Mouse (Mus musculus): ENCODE measurements around the gene Pigw. TPM values are rescaled to one million over a fixed set of nuclear protein-coding genes. Genes with fewer than 3 reads are reported as not detected.
A peak's percentile ranks its signal among the peaks of the same experiment; 100 is the strongest.

Gene Pigw
- total and polyA plus RNA-seq, 3 experiments = 2.7 to 3.5 TPM; not detected in 1

DNA sequence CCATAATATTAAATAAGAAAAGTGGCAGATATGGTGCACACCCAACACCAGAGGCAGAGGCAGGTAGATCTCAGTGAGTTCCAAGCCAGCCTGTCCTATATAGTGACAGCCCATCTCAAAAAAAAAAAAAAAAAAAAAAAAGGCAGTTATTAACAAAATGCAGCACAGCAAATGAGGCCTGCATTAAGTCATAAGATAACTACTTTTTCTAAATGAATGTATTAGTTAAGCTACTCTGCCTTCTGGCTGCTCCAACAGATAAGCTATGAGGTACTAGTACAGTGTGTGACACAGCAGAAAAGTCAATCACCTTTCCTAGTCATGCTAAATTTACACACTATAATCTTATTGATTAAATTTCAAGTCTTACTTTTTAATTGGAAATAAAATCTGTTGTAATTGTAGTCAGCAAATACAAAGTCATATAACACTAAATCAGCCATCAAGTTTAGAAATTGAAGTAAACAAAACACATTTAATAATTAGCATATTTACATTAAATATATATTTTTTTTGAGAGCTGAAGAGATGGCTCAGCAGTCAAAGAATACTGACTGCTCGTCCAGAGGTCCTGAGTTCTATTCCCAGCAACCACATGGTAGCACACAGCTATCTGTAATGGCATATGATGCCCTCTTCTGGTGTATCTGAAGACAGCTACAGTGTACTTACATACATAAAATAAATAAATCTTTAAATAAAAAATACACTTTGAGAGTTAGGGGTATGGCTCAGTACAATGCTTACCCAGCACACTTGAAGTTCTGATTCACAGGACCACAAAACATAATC is 6.8 kb downstream of the Pigw start:
- H3K36me3 ChIP-seq (ENCODE audit: control insufficient read depth in 1 of 2, insufficient read depth in 2 of 2, low read length in 2 of 2) = peaks cover 0 to 23% of the 10 kb centered on the region in 2 experiments; a peak in 2 of 4 replicates
- peak; percentile 87 for DNase-seq (ENCODE audit: low read depth, low spot score)
- peak overlapping the region; percentile 54 for H3K9ac ChIP-seq (ENCODE audit: control insufficient read depth, low read depth, low read length, poor library complexity, severe bottlenecking)
- peak; percentile 82 for TF ChIP-seq MAFK (IDR thresholded peaks at IDR 0.05; ENCODE audit: borderline replicate concordance, low read depth, low read length)
- TF ChIP-seq SIN3A (IDR thresholded peaks at IDR 0.05; ENCODE audit: low read length) = peak; percentile 77
- TF ChIP-seq UBTF (IDR thresholded peaks at IDR 0.05; ENCODE audit: borderline replicate concordance, insufficient read depth, low read depth, low read length) = no peak
- peak; percentile 85 for TF ChIP-seq RCOR1 (IDR thresholded peaks at IDR 0.05; ENCODE audit: low read depth, low read length)
- TF ChIP-seq HCFC1 (IDR thresholded peaks at IDR 0.05; ENCODE audit: low read depth, low read length) = 0 out of 2 replicates have a peak, but pooled peaks have one; percentile 57
- peak; percentile 98 for TF ChIP-seq ZNF384 (IDR thresholded peaks at IDR 0.05; ENCODE audit: low read depth, low read length)
- peak; percentile 47; the same call in 1 of the 2 replicates for TF ChIP-seq ZKSCAN1 (IDR thresholded peaks at IDR 0.05; ENCODE audit: low read depth, low read length)
- 0 out of 2 replicates have a peak, but pooled peaks have one; percentile 12 for TF ChIP-seq TBP (IDR thresholded peaks at IDR 0.05; ENCODE audit: low read depth, low read length)
- peak; percentile 92 to 94; a peak in 3 of 4 replicates for TF ChIP-seq EP300 (IDR thresholded peaks at IDR 0.05; ENCODE audit: low read depth in 1 of 2, low read length in 2 of 2)
- TF ChIP-seq CHD1 (IDR thresholded peaks at IDR 0.05; ENCODE audit: low read depth, low read length) = no peak
- no peak for TF ChIP-seq USF2 (IDR thresholded peaks at IDR 0.05; ENCODE audit: borderline replicate concordance in 1 of 2, insufficient read depth in 1 of 2, low read depth in 1 of 2, low read length in 2 of 2)
- TF ChIP-seq E2F4 (IDR thresholded peaks at IDR 0.05; ENCODE audit: borderline replicate concordance, low read depth, low read length) = no peak
- TF ChIP-seq CTCF (IDR thresholded peaks at IDR 0.05 in 2 of 3, conservative IDR thresholded peaks at IDR 0.05 in 1 of 3; ENCODE audit: control insufficient read depth in 1 of 3, insufficient read depth in 1 of 3, low read depth in 2 of 3, low read length in 3 of 3, poor library complexity in 1 of 3, severe bottlenecking in 1 of 3) = peak; percentile 5 to 44 (median 19); a peak in 5 of 6 replicates
- peak; percentile 95 for TF ChIP-seq ETS1 (IDR thresholded peaks at IDR 0.05; ENCODE audit: low read depth, low read length)
- no peak for TF ChIP-seq MAZ (IDR thresholded peaks at IDR 0.05; ENCODE audit: low read depth, low read length)
- TF ChIP-seq SMC3 (IDR thresholded peaks at IDR 0.05; ENCODE audit: low read depth, low read length) = no peak
- TF ChIP-seq MAX (IDR thresholded peaks at IDR 0.05; ENCODE audit: low read length) = no peak
- TF ChIP-seq TCF12 (IDR thresholded peaks at IDR 0.05; ENCODE audit: low read depth, low read length) = peak; percentile 89
- no peak for TF ChIP-seq USF1 (IDR thresholded peaks at IDR 0.05; ENCODE audit: low read depth, low read length)
- TF ChIP-seq NRF1 (IDR thresholded peaks at IDR 0.05; ENCODE audit: insufficient read depth, low read depth, low read length, poor library complexity, severe bottlenecking) = no peak
- TF ChIP-seq MYC (IDR thresholded peaks at IDR 0.05; ENCODE audit: low read depth, low read length) = peak; percentile 83
- peak; percentile 15; the same call in 1 of the 2 replicates for TF ChIP-seq CHD2 (IDR thresholded peaks at IDR 0.05; ENCODE audit: low read length)
- TF ChIP-seq POLR2A (IDR thresholded peaks at IDR 0.05; ENCODE audit: control insufficient read depth in 1 of 2, insufficient read depth in 1 of 2, low read depth in 1 of 2, low read length in 2 of 2, poor library complexity in 1 of 2) = no peak
- 0 out of 2 replicates have a peak, but pooled peaks have one; percentile 16 for TF ChIP-seq MXI1 (IDR thresholded peaks at IDR 0.05; ENCODE audit: low read depth, low read length)
- TF ChIP-seq ELF1 (IDR thresholded peaks at IDR 0.05; ENCODE audit: low read depth, low read length) = 0 out of 2 replicates have a peak, but pooled peaks have one; percentile 10
- TF ChIP-seq ZMIZ1 (IDR thresholded peaks at IDR 0.05; ENCODE audit: low read depth, low read length) = no peak
- TF ChIP-seq RAD21 (IDR thresholded peaks at IDR 0.05; ENCODE audit: low read depth, low read length) = no peak; the same call in 1 of the 2 replicates
- no peak for TF ChIP-seq JUND (IDR thresholded peaks at IDR 0.05; ENCODE audit: low read depth, low read length)
- TF ChIP-seq POLR2AphosphoS2 (IDR thresholded peaks at IDR 0.05; ENCODE audit: low read length) = 0 out of 2 replicates have a peak, but pooled peaks have one; percentile 57
- no peak for TF ChIP-seq NELFE (IDR thresholded peaks at IDR 0.05; ENCODE audit: low read depth, low read length)
- TF ChIP-seq KAT2A (conservative IDR thresholded peaks at IDR 0.05; ENCODE audit: low read depth, low read length) = no peak; the same call in 1 of the 2 replicates
- peak; percentile 92 for TF ChIP-seq GABPA (IDR thresholded peaks at IDR 0.05; ENCODE audit: low read depth, low read length)
- TF ChIP-seq ZC3H11A (IDR thresholded peaks at IDR 0.05; ENCODE audit: low read depth, low read length) = 0 out of 2 replicates have a peak, but pooled peaks have one; percentile 6
- TF ChIP-seq MEF2A (IDR thresholded peaks at IDR 0.05; ENCODE audit: extremely low read depth, insufficient replicate concordance, low read depth, low read length, poor library complexity, severe bottlenecking) = no peak
- TF ChIP-seq GATA1 (IDR thresholded peaks at IDR 0.05; ENCODE audit: low read depth, low read length) = peak; percentile 93

More for the DNA sequence above, 6.8 kb downstream of the Pigw start:
- peak overlapping the region in 1 of 2 experiments; percentile 23; a peak in 2 of 4 replicates for H3K4me3 ChIP-seq (ENCODE audit: control insufficient read depth in 1 of 2, insufficient read depth in 1 of 2, low read depth in 2 of 2, low read length in 2 of 2)
- H3K4me1 ChIP-seq (ENCODE audit: control insufficient read depth in 1 of 2, insufficient read depth in 2 of 2, low read length in 2 of 2) = peaks cover 3 to 12% of the 10 kb centered on the region in 2 experiments; a peak in 3 of 4 replicates
- peak overlapping the region; percentile 63 for H3K27ac ChIP-seq (ENCODE audit: control insufficient read depth, low read depth, low read length)
- H3K27me3 ChIP-seq (ENCODE audit: control insufficient read depth in 1 of 2, insufficient read depth in 2 of 2, low read length in 2 of 2) = no peaks in the 10 kb centered on the region
- peaks cover 27% of the 10 kb centered on the region for H3K79me2 ChIP-seq (ENCODE audit: control insufficient read depth, insufficient read depth, low read length, poor library complexity)
- no peaks in the 10 kb centered on the region for H3K9me3 ChIP-seq (replicated peaks; ENCODE audit: insufficient read depth, low read length)
